Mouse (Mus musculus) lung, embryonic 16.5 days (tissue): ENCODE results near the gene Grb14. TPM values are rescaled to one million over a fixed set of nuclear protein-coding genes. Genes with fewer than 3 reads are reported as not detected.

ENCODE experiments used
- polyA plus RNA-seq: library from polyadenylated mRNA; unstranded; fragments of >200 nt; fragmentation: Nextera tagmentation; extraction: Ambion mirVana; gene quantifications from 2 replicates; pipeline ENCODE4 v1.2.1, GENCODE M21; 2015

Gene Grb14
- polyA plus RNA-seq, 1 experiment from 2014 or later, result 40.6 TPM

Other genes with a start within 250 kb of the Grb14 start
- gene Cobll1, start 214.4 kb upstream of the Grb14 start, polyA plus RNA-seq, result 10.4 and 11.1 TPM in 2 replicates